Mouse (Mus musculus): ENCODE data around the gene Erp29.

Gene Erp29

GRCm38 (mm10) chr5:121389106-121389505 is 63.2 kb downstream of the Erp29 start:
- DNase-seq (ENCODE audit: low spot score) = peak; percentile 95

DNA sequence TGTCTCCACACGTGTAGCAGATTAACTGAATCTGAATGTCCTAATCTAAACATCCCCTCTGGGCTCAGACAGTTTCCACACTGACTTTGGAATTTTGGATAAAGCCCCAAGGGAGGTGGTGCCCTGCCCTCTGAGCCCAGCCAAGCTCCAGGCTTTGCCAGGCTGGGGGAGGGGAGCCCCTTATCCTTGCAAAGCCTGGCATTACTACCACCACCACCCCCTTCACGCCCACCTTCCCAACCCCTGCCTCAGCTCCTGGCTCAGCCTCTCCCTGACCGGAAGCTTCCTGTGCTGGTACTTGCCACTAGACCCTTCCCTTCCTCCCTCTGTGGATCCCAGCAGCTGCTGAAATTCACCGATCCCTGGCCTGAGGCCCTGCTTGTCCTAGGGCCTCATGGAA is 65.2 kb downstream of the Erp29 start:
- peak; percentile 91 for DNase-seq (ENCODE audit: low spot score)

DNA sequence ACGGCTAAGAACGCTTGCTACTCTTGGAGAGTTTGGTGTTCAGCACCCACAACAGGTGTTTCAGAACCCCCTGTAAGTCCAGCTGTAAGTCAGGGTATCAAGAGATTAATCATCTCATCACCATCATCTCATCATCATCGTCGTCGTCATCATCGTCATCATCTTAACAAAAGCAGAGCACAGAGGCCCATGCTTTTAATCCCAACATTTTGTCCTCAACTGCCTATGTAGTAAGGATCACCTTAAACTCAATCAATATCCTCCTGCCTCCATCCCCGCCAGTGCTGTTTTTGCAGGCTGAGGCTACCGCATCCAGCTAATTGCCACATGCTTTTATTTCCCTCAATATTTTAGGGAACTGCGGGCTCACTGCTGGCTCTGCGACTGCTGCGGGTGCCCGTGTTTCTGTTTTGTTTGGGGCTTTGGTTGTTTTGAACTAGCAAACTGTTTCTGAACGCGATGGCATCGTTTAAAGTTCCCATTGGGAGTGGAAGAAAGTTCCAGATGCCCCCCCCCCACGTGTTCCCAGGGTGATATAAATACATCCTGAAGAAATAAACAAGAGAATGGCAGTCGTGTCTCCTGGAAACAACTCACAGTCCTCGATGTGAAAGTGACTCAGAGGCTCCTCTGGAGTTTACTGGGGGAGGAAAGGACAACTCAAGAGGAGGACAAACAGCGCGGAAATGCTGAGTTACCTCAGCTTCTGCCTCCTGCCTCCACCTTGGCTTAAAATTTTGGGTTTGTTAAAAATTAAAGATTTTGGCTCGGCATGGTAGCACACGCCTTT is 66.0 kb downstream of the Erp29 start:
- DNase-seq (ENCODE audit: low spot score) = peak; percentile 91

GRCm38 (mm10) chr5:121385461-121386119 is 66.7 kb downstream of the Erp29 start, which contains the start of gene Trafd1:
Trafd1 (minus strand) TSS chr5:121385632.
- DNase-seq (ENCODE audit: low spot score) = peak; percentile 95

DNA sequence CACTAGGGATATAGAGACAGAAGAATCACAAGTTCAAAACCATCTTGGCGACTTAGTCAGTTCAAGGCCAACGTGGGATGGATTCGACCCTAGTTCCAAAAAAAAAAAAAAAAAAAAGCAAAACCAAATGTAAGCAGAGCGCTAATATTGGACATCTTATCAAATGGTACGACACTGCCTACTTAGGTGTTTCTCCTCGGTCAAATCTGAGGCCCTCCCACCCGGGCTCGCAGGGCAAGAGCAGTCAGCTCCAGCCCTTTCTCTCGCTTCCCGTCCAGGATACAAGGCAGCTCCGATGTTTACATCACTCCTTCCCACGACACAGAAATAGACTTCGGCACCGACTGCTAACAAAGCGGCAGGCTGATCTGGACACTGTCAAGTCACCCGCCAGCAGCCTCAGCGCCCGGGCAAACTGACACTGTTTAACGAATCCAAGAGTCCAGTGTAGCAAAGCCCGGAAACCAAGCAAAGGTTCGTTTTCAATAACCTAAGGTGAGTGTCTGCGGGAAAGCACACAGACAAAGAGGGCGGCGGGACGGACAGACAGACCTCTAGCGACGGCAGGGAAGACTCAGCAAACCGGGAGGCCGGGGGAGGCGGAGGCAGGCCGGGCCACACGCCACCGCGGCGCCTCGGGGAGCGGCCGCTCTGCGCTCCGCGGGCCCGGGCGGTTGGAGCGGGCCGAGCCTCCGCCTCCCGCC is 67.4 kb downstream of the Erp29 start:
- DNase-seq (ENCODE audit: low spot score) = peak; percentile 75

DNA sequence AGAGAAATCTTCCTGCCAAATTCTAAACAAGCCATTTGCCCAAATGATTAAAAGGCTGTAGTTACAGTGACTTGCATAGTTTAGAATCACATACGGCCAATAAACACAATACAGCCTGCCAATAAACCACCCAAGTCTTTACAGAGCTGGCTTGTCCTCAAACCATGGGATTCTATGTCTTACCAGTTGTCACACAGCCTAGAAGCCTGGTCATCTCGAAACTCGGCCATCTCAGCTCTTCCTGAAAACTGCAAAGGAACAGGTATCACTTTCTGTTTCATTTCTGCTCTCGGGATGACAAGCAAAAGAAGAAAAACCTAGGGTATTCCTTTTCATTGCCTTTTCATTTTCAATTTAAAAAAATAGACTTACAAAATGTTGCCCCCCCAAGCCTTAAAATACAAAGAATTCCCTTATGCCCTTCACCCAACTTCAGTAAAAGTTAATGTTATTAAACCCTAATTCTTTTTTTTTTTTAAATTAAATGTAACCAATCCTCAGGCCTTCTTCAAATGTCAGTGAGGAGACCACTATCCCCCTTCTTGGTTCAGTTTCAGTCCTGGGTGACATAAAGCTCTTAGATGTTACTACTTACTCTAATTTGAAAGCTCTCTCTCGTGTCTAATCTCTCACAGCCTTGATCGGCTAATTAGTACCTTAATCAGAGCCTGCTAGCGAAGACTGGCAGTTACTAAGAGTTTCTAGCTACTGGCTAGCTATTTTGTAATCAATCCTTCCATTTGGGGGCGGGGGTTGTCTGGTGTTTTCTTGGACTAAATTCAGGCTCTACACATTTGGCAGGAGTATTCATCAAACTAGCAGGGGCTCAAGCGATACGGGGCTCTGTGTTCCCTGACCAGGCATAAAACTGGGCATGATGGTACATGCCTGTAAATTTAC is 68.2 kb downstream of the Erp29 start:
- DNase-seq (ENCODE audit: low spot score) = peak; percentile 87

GRCm38 (mm10) chr5:121380692-121381091 is 71.6 kb downstream of the Erp29 start:
- peak; percentile 47 for DNase-seq (ENCODE audit: low spot score)

GRCm38 (mm10) chr5:121378678-121379256 is 73.5 kb downstream of the Erp29 start:
- peak; percentile 70 for DNase-seq (ENCODE audit: low spot score)

Data from adipocyte (in vitro differentiated cells).